ENCODE assay signal across 29 mouse cellular contexts in genomic region chr4:124569661-124570060, GRCm38 (mm10). TPM values are rescaled to one million over a fixed set of nuclear protein-coding genes. Genes with fewer than 3 reads are reported as not detected.
DNase-seq lines count a peak whose midpoint lies in the region; ATAC-seq and TF ChIP-seq lines count a peak whose summit lies in the region.
"Had no signal": no experiment of that assay in that cellular context is flagged by ENCODE, and none has a peak within 500 bp of the region (broad histone marks: within the 10 kb centered on the region; RNA-seq: fewer than 3 reads in every experiment).

No protein-coding gene starts in this region.

- no peak overlapping the region for H3K4me2 ChIP-seq in forebrain, embryonic 16.5 days (ENCODE audit: low read length)
- no peak overlapping the region for H3K4me2 ChIP-seq in neural tube, embryonic 13.5 days
- H3K4me2 ChIP-seq in neural tube, embryonic 15.5 days = no peak overlapping the region
- no peak overlapping the region for H3K4me2 ChIP-seq in embryonic facial prominence, embryonic 11.5 days (ENCODE audit: low read depth, low read length)
- no peak overlapping the region for H3K4me2 ChIP-seq in midbrain, embryonic 16.5 days (ENCODE audit: low read length)
- H3K4me2 ChIP-seq: embryonic facial prominence, embryonic 15.5 days; heart, embryonic 11.5 days; heart, embryonic 15.5 days; hindbrain, embryonic 13.5 days; intestine, embryonic 15.5 days had no signal

- no peak overlapping the region for H3K27ac ChIP-seq in forebrain, embryonic 16.5 days (ENCODE audit: low read length)
- no peak overlapping the region for H3K27ac ChIP-seq in forebrain, embryonic 10.5 days
- no peak overlapping the region for H3K27ac ChIP-seq in neural tube, embryonic 13.5 days (replicated peaks)
- no peak overlapping the region for H3K27ac ChIP-seq in neural tube, embryonic 15.5 days (replicated peaks)
- no peak overlapping the region for H3K27ac ChIP-seq in embryonic facial prominence, embryonic 11.5 days (replicated peaks; ENCODE audit: low read depth, low read length)
- H3K27ac ChIP-seq in midbrain, embryonic 16.5 days (ENCODE audit: low read length) = no peak overlapping the region
- H3K27ac ChIP-seq: embryonic facial prominence, embryonic 15.5 days; gastrocnemius, adult 2 months; heart, embryonic 15.5 days; hindbrain, embryonic 13.5 days; intestine, embryonic 15.5 days had no signal

- no peaks in the 10 kb centered on the region for H3K9me3 ChIP-seq in forebrain, embryonic 16.5 days (ENCODE audit: control insufficient read depth, low read length)
- H3K9me3 ChIP-seq in forebrain, embryonic 10.5 days = no peaks in the 10 kb centered on the region
- H3K9me3 ChIP-seq in neural tube, embryonic 13.5 days = no peaks in the 10 kb centered on the region
- no peaks in the 10 kb centered on the region for H3K9me3 ChIP-seq in neural tube, embryonic 15.5 days (replicated peaks)
- no peaks in the 10 kb centered on the region for H3K9me3 ChIP-seq in embryonic facial prominence, embryonic 11.5 days (replicated peaks; ENCODE audit: control insufficient read depth, low read length)
- no peaks in the 10 kb centered on the region for H3K9me3 ChIP-seq in midbrain, embryonic 16.5 days (replicated peaks; ENCODE audit: control insufficient read depth, low read length, poor library complexity, severe bottlenecking)
- H3K9me3 ChIP-seq: embryonic facial prominence, embryonic 15.5 days; heart, embryonic 15.5 days; hindbrain, embryonic 13.5 days; intestine, embryonic 15.5 days had no signal

- H3K4me3 ChIP-seq in forebrain, embryonic 16.5 days (replicated peaks; ENCODE audit: low read length) = no peak overlapping the region
- H3K4me3 ChIP-seq in forebrain, embryonic 10.5 days = no peak overlapping the region
- no peak overlapping the region for H3K4me3 ChIP-seq in neural tube, embryonic 13.5 days
- no peak overlapping the region for H3K4me3 ChIP-seq in neural tube, embryonic 15.5 days (replicated peaks)
- H3K4me3 ChIP-seq in embryonic facial prominence, embryonic 11.5 days (ENCODE audit: low read depth, low read length) = no peak overlapping the region
- H3K4me3 ChIP-seq in midbrain, embryonic 16.5 days (ENCODE audit: low read depth, low read length) = no peak overlapping the region
- H3K4me3 ChIP-seq: embryonic facial prominence, embryonic 15.5 days; gastrocnemius, adult 2 months; heart, embryonic 15.5 days; hindbrain, embryonic 13.5 days; intestine, embryonic 15.5 days had no signal

- no peaks in the 10 kb centered on the region; the same call in 1 of the 2 replicates for H3K27me3 ChIP-seq in forebrain, embryonic 16.5 days (replicated peaks; ENCODE audit: control insufficient read depth, insufficient read depth, low read length)
- peaks cover 70% of the 10 kb centered on the region for H3K27me3 ChIP-seq in forebrain, embryonic 10.5 days (ENCODE audit: poor library complexity, severe bottlenecking)
- H3K27me3 ChIP-seq in neural tube, embryonic 13.5 days = peaks cover 84% of the 10 kb centered on the region
- H3K27me3 ChIP-seq in neural tube, embryonic 15.5 days (replicated peaks) = peaks cover 73% of the 10 kb centered on the region
- peaks cover 10% of the 10 kb centered on the region for H3K27me3 ChIP-seq in embryonic facial prominence, embryonic 11.5 days (ENCODE audit: control insufficient read depth, insufficient read depth, low read length)
- peaks cover 11% of the 10 kb centered on the region for H3K27me3 ChIP-seq in midbrain, embryonic 16.5 days (ENCODE audit: control insufficient read depth, insufficient read depth, low read depth, low read length)

- ATAC-seq in forebrain, embryonic 16.5 days = 0 out of 2 replicates have a peak, but pooled peaks have one; percentile 5
- no peak for ATAC-seq in neural tube, embryonic 13.5 days (ENCODE audit: low read depth)
- no peak for ATAC-seq in neural tube, embryonic 15.5 days (ENCODE audit: low FRiP score)
- ATAC-seq in embryonic facial prominence, embryonic 11.5 days (replicated peaks; ENCODE audit: insufficient number of reproducible peaks, low FRiP score, low TSS enrichment, low read depth) = no peak
- no peak for ATAC-seq in midbrain, embryonic 16.5 days
- ATAC-seq: activated CD4-positive, CD25-positive, alpha-beta regulatory T cell, adult 4 months; CD4-positive, CD25-positive, alpha-beta regulatory T cell, adult 4 months; forebrain, postnatal 0 days; hindbrain, embryonic 16.5 days; intestine, embryonic 15.5 days had no signal

- no peak for DNase-seq in forebrain, embryonic 10.5 days (ENCODE audit: extremely low spot score, low spot score)
- DNase-seq in brain, embryonic 14.5 days (ENCODE audit: low read depth) = peak; percentile 77
- peak; percentile 16 for DNase-seq in embryonic facial prominence, embryonic 11.5 days (ENCODE audit: low spot score)
- DNase-seq in right cerebral cortex, postnatal 4 days = no peak
- DNase-seq: adrenal gland, adult 8-10 months; adrenal gland, postnatal 36 days; cerebellum, adult 11 months; cerebellum, adult 2 months; cerebellum, adult 9-11 months; cerebellum, postnatal 25 days; forebrain, postnatal 0 days; gastrocnemius, adult 2 months; gastrocnemius, postnatal 14 days; heart, adult 11 months; heart, postnatal 10 days; kidney, adult 11 months had no signal

- 7% methylated on average over 7 of the region's 7 CpGs for WGBS in forebrain, embryonic 16.5 days
- 28% methylated on average over 7 of the region's 7 CpGs for WGBS in forebrain, embryonic 10.5 days
- WGBS in neural tube, embryonic 13.5 days = 14% methylated on average over 7 of the region's 7 CpGs
- 15% methylated on average over 7 of the region's 7 CpGs for WGBS in neural tube, embryonic 15.5 days
- WGBS in embryonic facial prominence, embryonic 11.5 days = 19% methylated on average over 7 of the region's 7 CpGs
- WGBS in midbrain, embryonic 16.5 days = 15% methylated on average over 7 of the region's 7 CpGs

- no peak for TF ChIP-seq POLR2A in brain, embryonic 14.5 days (IDR thresholded peaks at IDR 0.05; ENCODE audit: borderline replicate concordance, extremely low read depth, insufficient read depth, insufficient read length, poor library complexity, severe bottlenecking)

- TF ChIP-seq CTCF in brain, embryonic 14.5 days (IDR thresholded peaks at IDR 0.05; ENCODE audit: borderline replicate concordance, extremely low read depth, insufficient read depth, insufficient read length) = no peak

- no peaks in the 10 kb centered on the region for H3K36me3 ChIP-seq in forebrain, embryonic 16.5 days (ENCODE audit: control insufficient read depth, insufficient read depth)
- H3K36me3 ChIP-seq in forebrain, embryonic 10.5 days (replicated peaks) = no peaks in the 10 kb centered on the region
- H3K36me3 ChIP-seq in neural tube, embryonic 13.5 days = no peaks in the 10 kb centered on the region
- H3K36me3 ChIP-seq in neural tube, embryonic 15.5 days = no peaks in the 10 kb centered on the region
- no peaks in the 10 kb centered on the region for H3K36me3 ChIP-seq in embryonic facial prominence, embryonic 11.5 days (replicated peaks; ENCODE audit: control insufficient read depth, insufficient read depth, low read depth, low read length)
- H3K36me3 ChIP-seq in midbrain, embryonic 16.5 days (ENCODE audit: control insufficient read depth, insufficient read depth, low read length) = no peaks in the 10 kb centered on the region
- H3K36me3 ChIP-seq: embryonic facial prominence, embryonic 15.5 days; heart, embryonic 15.5 days; hindbrain, embryonic 13.5 days; intestine, embryonic 15.5 days had no signal

- peaks cover 31% of the 10 kb centered on the region for H3K4me1 ChIP-seq in forebrain, embryonic 16.5 days (replicated peaks; ENCODE audit: control insufficient read depth, insufficient read depth, low read length)
- peaks cover 23% of the 10 kb centered on the region for H3K4me1 ChIP-seq in forebrain, embryonic 10.5 days
- peaks cover 32% of the 10 kb centered on the region for H3K4me1 ChIP-seq in neural tube, embryonic 13.5 days (replicated peaks)
- peaks cover 25% of the 10 kb centered on the region for H3K4me1 ChIP-seq in neural tube, embryonic 15.5 days
- no peaks in the 10 kb centered on the region for H3K4me1 ChIP-seq in embryonic facial prominence, embryonic 11.5 days (ENCODE audit: control insufficient read depth, insufficient read depth, low read length)
- H3K4me1 ChIP-seq in midbrain, embryonic 16.5 days (ENCODE audit: control insufficient read depth, insufficient read depth, low read length) = peaks cover under 1% of the 10 kb centered on the region; the same call in 1 of the 2 replicates

- no peak overlapping the region for H3K9ac ChIP-seq in forebrain, embryonic 16.5 days (replicated peaks; ENCODE audit: low read depth, low read length)
- peak overlapping the region; percentile 12; the same call in 1 of the 2 replicates for H3K9ac ChIP-seq in neural tube, embryonic 13.5 days
- no peak overlapping the region for H3K9ac ChIP-seq in neural tube, embryonic 15.5 days (replicated peaks)
- H3K9ac ChIP-seq in embryonic facial prominence, embryonic 11.5 days (replicated peaks; ENCODE audit: low read length) = no peak overlapping the region
- no peak overlapping the region for H3K9ac ChIP-seq in midbrain, embryonic 16.5 days (ENCODE audit: low read depth, low read length)
- H3K9ac ChIP-seq: embryonic facial prominence, embryonic 15.5 days; forebrain, postnatal 0 days; heart, embryonic 15.5 days; hindbrain, embryonic 13.5 days; intestine, embryonic 15.5 days had no signal

RNA-seq across cellular contexts. Expression of gene 3100002H09Rik, which starts 40.9 kb away (rescaled TPM):
- 1.1 and 1.7 TPM in 2 replicates for polyA plus RNA-seq in forebrain, embryonic 16.5 days (2015; fragmentation: Nextera tagmentation; extraction: Ambion mirVana)
- polyA plus RNA-seq in forebrain, embryonic 10.5 days (2016; fragmentation: Nextera tagmentation; extraction: Ambion mirVana) = 0.31 and 0.61 TPM in 2 replicates
- 0.47 and 0.68 TPM in 2 replicates for polyA plus RNA-seq in neural tube, embryonic 13.5 days (2015; fragmentation: Nextera tagmentation; extraction: Ambion mirVana)
- 0.28 and 0.42 TPM in 2 replicates for polyA plus RNA-seq in neural tube, embryonic 15.5 days (2015; fragmentation: Nextera tagmentation; extraction: Ambion mirVana)
- 0.08 and 0.36 TPM in 2 replicates for polyA plus RNA-seq in brain, embryonic 14.5 days (2012; rRNA removed)
- polyA plus RNA-seq in embryonic facial prominence, embryonic 11.5 days (2014; fragmentation: Nextera tagmentation; extraction: Ambion mirVana) = not detected in 2 replicates
- polyA plus RNA-seq in midbrain, embryonic 16.5 days (2015; fragmentation: Nextera tagmentation; extraction: Ambion mirVana) = 1.1 and 1.5 TPM in 2 replicates
- polyA plus RNA-seq: activated CD4-positive, CD25-positive, alpha-beta regulatory T cell, adult 4 months; C2C12; CD4-positive, CD25-positive, alpha-beta regulatory T cell, adult 4 months; cerebellum, adult 2 months; heart, embryonic 11.5 days; hindbrain, embryonic 13.5 days; intestine, embryonic 15.5 days had no signal

Comparison
In these comparisons a context has a peak if more than half of its experiments do, and no peak if none do; other contexts are left out.
1. DNase-seq: peak in brain, embryonic 14.5 days (single experiment) and embryonic facial prominence, embryonic 11.5 days (single experiment); none in forebrain, embryonic 10.5 days (single experiment) and right cerebral cortex, postnatal 4 days (single experiment).